Mouse (Mus musculus): Measurements from ENCODE around the gene B4galt4. TPM values are rescaled to one million over a fixed set of nuclear protein-coding genes. Genes with fewer than 3 reads are reported as not detected.

The B4galt4 gene
- polyA plus RNA-seq, 1 experiment from 2014 or later: 9.3 TPM

DNA sequence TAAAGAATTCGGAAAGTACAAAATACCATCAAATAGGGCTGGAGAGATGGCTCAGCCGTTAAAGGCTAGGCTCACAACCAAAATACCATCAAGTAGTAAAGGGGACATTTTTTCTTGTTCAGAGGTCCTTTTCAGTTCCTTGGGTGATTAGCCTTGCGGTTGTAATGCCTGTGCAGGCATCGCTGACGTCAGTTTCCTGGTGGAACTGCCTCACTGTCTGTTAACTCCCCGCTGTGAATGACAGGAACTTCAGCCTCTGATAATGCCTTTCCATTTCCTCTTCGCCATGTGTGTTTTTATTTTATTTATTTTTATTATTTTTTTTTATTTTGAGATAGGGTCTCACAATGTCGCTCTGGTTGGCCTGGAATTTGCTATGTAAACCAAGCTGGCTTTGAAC lies 11.1 kb upstream of the B4galt4 start:
- ATAC-seq (ENCODE audit: low FRiP score, low TSS enrichment): no peak
- Histone ChIP-seq H3K9me3 (ENCODE audit: control insufficient read depth, low read length) (no peaks in the 10 kb centered on the region), H3K27ac (replicated peaks) (no peak overlapping the region), H3K36me3 (ENCODE audit: control insufficient read depth, insufficient read depth, low read length) (no peaks in the 10 kb centered on the region), H3K4me2 (replicated peaks; ENCODE audit: low read depth) (no peak overlapping the region), H3K27me3 (ENCODE audit: control insufficient read depth, insufficient read depth, low read length) (no peaks in the 10 kb centered on the region), H3K9ac (ENCODE audit: low read length) (no peak overlapping the region), H3K4me1 (replicated peaks; ENCODE audit: control insufficient read depth, insufficient read depth) (no peaks in the 10 kb centered on the region), H3K4me3 (ENCODE audit: low read depth, low read length) (no peak overlapping the region)
- TF ChIP-seq EP300 (optimal IDR thresholded peaks at IDR 0.05): no peak
- no peak for TF ChIP-seq CTCF (IDR thresholded peaks at IDR 0.05; ENCODE audit: low read depth)
- peak; percentile 7 for DNase-seq (ENCODE audit: low spot score)
- 46% methylated on average over 8 of the region's 8 CpGs for WGBS

DNA sequence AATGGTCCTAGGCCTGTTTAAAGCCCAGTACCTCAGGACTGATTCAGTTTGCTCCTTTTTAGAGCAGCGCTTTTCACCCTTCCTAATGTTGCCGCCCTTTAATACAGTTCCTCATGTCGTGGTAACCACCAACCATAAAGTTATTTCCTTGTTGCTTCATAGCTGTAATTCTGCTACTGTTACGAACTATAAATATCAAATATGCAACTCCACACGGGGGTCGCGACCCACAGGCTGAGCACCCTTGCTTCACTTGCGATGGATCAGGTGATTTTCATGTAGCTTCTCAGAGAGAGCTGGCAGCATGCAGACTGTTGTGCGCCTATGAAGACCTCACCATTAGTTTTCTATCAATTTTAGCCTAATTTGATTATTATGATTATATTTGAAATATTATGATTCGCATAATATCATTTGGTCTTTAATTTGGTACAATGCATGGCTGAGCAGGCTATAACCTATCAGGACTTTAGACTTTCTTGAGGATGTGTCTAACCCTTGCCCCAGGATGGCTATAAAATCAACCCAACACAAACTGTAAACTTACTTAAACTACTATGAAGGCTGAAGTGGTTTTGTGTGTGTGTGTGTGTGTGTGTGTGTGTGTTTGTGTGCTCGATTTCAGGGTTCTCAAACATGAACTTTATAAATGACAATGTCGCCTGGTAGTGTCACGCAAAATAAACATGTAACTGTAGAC lies 710 bp upstream of the B4galt4 start:
- WGBS: 81% methylated on average over 13 of the region's 13 CpGs
- no peak overlapping the region for H3K9ac ChIP-seq (ENCODE audit: low read length)
- no peaks in the 10 kb centered on the region for H3K27me3 ChIP-seq (ENCODE audit: control insufficient read depth, insufficient read depth, low read length)
- DNase-seq (ENCODE audit: low spot score): no peak
- H3K4me2 ChIP-seq (replicated peaks; ENCODE audit: low read depth): peak overlapping the region; percentile 91
- no peak overlapping the region for H3K27ac ChIP-seq (replicated peaks)
- H3K4me1 ChIP-seq (replicated peaks; ENCODE audit: control insufficient read depth, insufficient read depth): no peaks in the 10 kb centered on the region
- peak overlapping the region; percentile 76; the same call in 1 of the 2 replicates for H3K4me3 ChIP-seq (ENCODE audit: low read depth, low read length)
- no peaks in the 10 kb centered on the region for H3K9me3 ChIP-seq (ENCODE audit: control insufficient read depth, low read length)
- TF ChIP-seq EP300 (optimal IDR thresholded peaks at IDR 0.05) (no peak), CTCF (IDR thresholded peaks at IDR 0.05; ENCODE audit: low read depth) (no peak)
- ATAC-seq (ENCODE audit: low FRiP score, low TSS enrichment): no peak
- no peaks in the 10 kb centered on the region for H3K36me3 ChIP-seq (ENCODE audit: control insufficient read depth, insufficient read depth, low read length)

DNA sequence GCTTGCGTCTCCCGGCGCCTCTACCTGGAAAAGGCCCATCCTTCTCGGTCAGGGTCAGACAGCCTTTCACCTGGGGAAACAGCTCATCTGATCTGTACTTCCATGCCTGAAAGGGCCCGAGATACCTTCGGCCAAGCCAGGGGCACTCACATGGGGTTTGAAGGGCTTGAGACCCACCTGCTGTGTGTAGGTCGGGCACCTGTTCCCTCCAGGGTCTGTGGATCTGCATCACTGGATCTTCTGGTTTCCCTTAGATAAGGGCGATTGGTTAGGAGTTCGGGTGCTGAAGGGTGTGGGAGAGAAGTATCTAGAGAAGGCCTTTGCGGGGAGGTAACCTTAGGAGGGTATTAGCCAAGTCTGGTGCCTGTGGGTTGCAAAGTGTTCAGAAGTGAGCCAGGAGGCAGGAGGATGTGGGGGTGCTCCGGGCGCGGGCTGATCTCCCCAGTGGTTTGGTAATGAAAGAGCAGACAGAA lies 631 bp downstream of the B4galt4 start:
- Histone ChIP-seq H3K4me1 (replicated peaks; ENCODE audit: control insufficient read depth, insufficient read depth) (no peaks in the 10 kb centered on the region), H3K9me3 (ENCODE audit: control insufficient read depth, low read length) (no peaks in the 10 kb centered on the region), H3K36me3 (ENCODE audit: control insufficient read depth, insufficient read depth, low read length) (no peaks in the 10 kb centered on the region), H3K27me3 (ENCODE audit: control insufficient read depth, insufficient read depth, low read length) (no peaks in the 10 kb centered on the region), H3K4me2 (replicated peaks; ENCODE audit: low read depth) (peak overlapping the region; percentile 91), H3K27ac (replicated peaks) (peak overlapping the region; percentile 70; the same call in 1 of the 2 replicates), H3K9ac (ENCODE audit: low read length) (peak overlapping the region; percentile 72), H3K4me3 (ENCODE audit: low read depth, low read length) (peak overlapping the region; percentile 76)
- TF ChIP-seq EP300 (optimal IDR thresholded peaks at IDR 0.05) (no peak), CTCF (IDR thresholded peaks at IDR 0.05; ENCODE audit: low read depth) (no peak)
- WGBS: 1% methylated on average over 13 of the region's 13 CpGs
- DNase-seq (ENCODE audit: low spot score) (peak; percentile 30), ATAC-seq (ENCODE audit: low FRiP score, low TSS enrichment) (peak; percentile 43; the same call in 1 of the 2 replicates)

DNA sequence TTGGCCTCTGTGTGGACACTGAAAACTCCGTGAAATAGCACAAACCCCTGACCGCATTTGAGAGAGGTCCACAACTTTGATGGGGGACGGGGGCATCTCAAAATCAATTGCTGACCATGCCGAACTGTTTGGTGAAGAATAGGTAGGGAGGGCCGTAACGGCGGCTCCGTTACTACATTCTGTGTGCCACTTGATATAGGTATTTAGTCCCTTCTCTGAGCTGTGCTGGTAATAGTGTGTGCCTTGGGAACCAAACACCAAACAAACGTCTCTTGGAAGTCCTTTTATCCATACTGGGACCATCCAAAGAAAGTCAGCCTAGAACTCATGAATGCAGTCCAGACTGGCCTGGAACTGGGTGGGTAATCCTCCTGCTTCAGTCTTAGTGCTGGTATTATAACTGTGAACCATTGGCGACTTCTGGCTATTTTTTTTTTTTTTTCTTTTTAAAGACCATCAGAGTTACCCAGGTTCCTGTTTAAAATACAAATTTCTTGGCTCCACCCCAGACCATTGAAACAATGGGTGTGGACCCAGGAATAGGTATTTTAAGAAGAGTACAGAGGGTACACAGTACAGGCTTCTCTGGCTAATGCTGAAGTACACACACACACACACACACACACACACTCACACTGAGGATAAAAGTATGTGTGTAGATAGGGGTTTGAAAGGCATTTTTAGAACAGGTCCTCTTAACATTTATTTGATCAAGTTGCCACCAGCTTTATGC lies 2.0 kb downstream of the B4galt4 start:
- ATAC-seq (ENCODE audit: low FRiP score, low TSS enrichment) (no peak), DNase-seq (ENCODE audit: low spot score) (no peak)
- TF ChIP-seq EP300 (optimal IDR thresholded peaks at IDR 0.05): no peak
- no peak for TF ChIP-seq CTCF (IDR thresholded peaks at IDR 0.05; ENCODE audit: low read depth)

DNA sequence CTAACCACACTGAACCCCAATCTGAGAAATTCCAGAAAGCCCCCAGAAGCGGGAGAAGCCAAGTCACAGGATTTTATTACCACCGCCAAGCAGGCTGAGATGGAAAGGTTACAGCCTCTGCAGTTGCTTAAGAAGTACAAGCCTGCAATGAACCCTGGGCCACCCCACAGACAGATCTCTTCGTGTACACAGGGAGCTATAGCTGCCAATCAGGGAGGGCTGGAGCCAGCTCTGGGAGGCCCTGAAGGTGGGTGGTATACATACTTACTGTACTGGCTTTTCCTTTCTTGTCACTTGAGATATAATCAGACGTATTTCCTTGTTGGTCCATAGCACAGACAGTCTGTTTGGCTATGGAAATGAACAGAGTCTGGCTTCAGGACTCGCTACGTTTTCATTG lies 8.7 kb downstream of the B4galt4 start:
- Histone ChIP-seq H3K27me3 (ENCODE audit: control insufficient read depth, insufficient read depth, low read length) (no peaks in the 10 kb centered on the region), H3K27ac (replicated peaks) (no peak overlapping the region), H3K36me3 (ENCODE audit: control insufficient read depth, insufficient read depth, low read length) (no peaks in the 10 kb centered on the region), H3K4me1 (replicated peaks; ENCODE audit: control insufficient read depth, insufficient read depth) (no peaks in the 10 kb centered on the region), H3K9me3 (ENCODE audit: control insufficient read depth, low read length) (no peaks in the 10 kb centered on the region), H3K9ac (ENCODE audit: low read length) (no peak overlapping the region), H3K4me2 (replicated peaks; ENCODE audit: low read depth) (no peak overlapping the region), H3K4me3 (ENCODE audit: low read depth, low read length) (no peak overlapping the region)
- 59% methylated on average over 6 of the region's 6 CpGs for WGBS
- DNase-seq (ENCODE audit: low spot score): peak; percentile 37
- peak; percentile 67; the same call in 1 of the 2 replicates for ATAC-seq (ENCODE audit: low FRiP score, low TSS enrichment)
- TF ChIP-seq EP300 (optimal IDR thresholded peaks at IDR 0.05): no peak
- no peak for TF ChIP-seq CTCF (IDR thresholded peaks at IDR 0.05; ENCODE audit: low read depth)

More for the DNA sequence above, 2.0 kb downstream of the B4galt4 start:
- Histone ChIP-seq H3K4me1 (replicated peaks; ENCODE audit: control insufficient read depth, insufficient read depth) (no peaks in the 10 kb centered on the region), H3K27me3 (ENCODE audit: control insufficient read depth, insufficient read depth, low read length) (no peaks in the 10 kb centered on the region), H3K36me3 (ENCODE audit: control insufficient read depth, insufficient read depth, low read length) (no peaks in the 10 kb centered on the region), H3K4me2 (replicated peaks; ENCODE audit: low read depth) (no peak overlapping the region), H3K9me3 (ENCODE audit: control insufficient read depth, low read length) (no peaks in the 10 kb centered on the region), H3K4me3 (ENCODE audit: low read depth, low read length) (no peak overlapping the region), H3K27ac (replicated peaks) (no peak overlapping the region), H3K9ac (ENCODE audit: low read length) (no peak overlapping the region)
- WGBS: 90% methylated on average over 10 of the region's 10 CpGs

All from stomach, postnatal 0 days (tissue).